Comparison of ENCODE assay signal across 16 mouse cellular contexts in the genomic region with DNA sequence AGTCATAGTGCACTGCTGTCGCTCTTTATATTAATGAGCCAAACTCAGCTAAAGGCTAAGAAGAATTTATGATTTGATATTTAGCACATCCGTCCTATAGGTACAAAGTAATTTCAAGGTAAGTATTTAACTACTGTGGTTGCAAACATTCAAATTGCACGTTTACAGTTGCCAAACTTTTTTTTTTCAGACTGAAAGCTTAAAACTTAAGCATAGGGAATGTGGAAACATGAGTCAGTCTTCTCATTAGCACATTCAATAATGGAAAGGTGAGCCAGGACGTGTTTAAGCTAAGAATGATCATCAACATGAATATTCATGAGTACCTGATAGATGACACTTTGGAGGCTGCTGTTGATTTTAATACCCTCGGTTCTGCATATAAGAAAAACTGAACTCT. TPM values are rescaled to one million over a fixed set of nuclear protein-coding genes. Genes with fewer than 3 reads are reported as not detected.
"Had no signal": no experiment of that assay in that cellular context is flagged by ENCODE, and none has a peak within 500 bp of the region (broad histone marks: within the 10 kb centered on the region; RNA-seq: fewer than 3 reads in every experiment).

No protein-coding gene starts in this region.

- H3K27ac ChIP-seq: neural tube, embryonic 13.5 days; neural tube, embryonic 15.5 days; stomach, embryonic 15.5 days; stomach, postnatal 0 days had no signal

- DNase-seq: retina, postnatal 1 day; right cerebral cortex, adult 18-20 months; right cerebral cortex, postnatal 14 days; right cerebral cortex, postnatal 25 days; right cerebral cortex, postnatal 4 days; spleen, adult 18-20 months; thymus, adult 18-20 months; thymus, adult 2 months; thymus, postnatal 14 days; thymus, postnatal 25 days; thymus, postnatal 36 days; thymus, postnatal 4 days had no signal

- H3K4me1 ChIP-seq: neural tube, embryonic 15.5 days; stomach, embryonic 15.5 days had no signal

- H3K36me3 ChIP-seq: neural tube, embryonic 13.5 days; neural tube, embryonic 15.5 days; stomach, embryonic 15.5 days had no signal

- H3K4me2 ChIP-seq: neural tube, embryonic 13.5 days; neural tube, embryonic 15.5 days; stomach, embryonic 15.5 days had no signal

- H3K9ac ChIP-seq: neural tube, embryonic 13.5 days; neural tube, embryonic 15.5 days; stomach, embryonic 15.5 days had no signal

- H3K4me3 ChIP-seq: neural tube, embryonic 13.5 days; neural tube, embryonic 15.5 days; stomach, embryonic 15.5 days had no signal

- H3K27me3 ChIP-seq: neural tube, embryonic 13.5 days; neural tube, embryonic 15.5 days; stomach, embryonic 15.5 days had no signal

- H3K9me3 ChIP-seq: neural tube, embryonic 13.5 days; neural tube, embryonic 15.5 days; stomach, embryonic 15.5 days had no signal

RNA-seq across cellular contexts. Expression of gene Icos, which starts 11.4 kb away (rescaled TPM):
- polyA plus RNA-seq: neural tube, embryonic 13.5 days had no signal
